In the genomic region with DNA sequence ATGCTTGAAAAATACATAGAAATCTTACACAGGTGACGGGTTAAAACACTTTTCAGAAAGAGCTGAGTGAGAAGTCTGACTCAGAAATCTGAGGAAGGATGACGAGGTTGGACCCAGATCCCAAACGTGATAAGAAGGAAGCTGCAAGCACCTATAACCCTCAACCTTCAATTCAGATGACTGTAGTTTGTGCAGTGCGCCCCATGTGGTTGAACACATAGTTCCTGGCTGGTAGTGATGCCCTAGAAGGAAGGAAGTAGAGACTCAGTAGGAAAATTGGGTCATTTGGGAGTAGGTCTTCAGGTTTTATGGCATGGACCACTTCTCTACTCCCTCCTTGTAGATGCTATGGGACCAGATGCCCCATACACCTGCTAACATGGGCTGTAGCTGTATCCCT, we compare ENCODE assay signal across 22 mouse cellular contexts.
A peak's percentile ranks its signal among the peaks of the same experiment; 100 is the strongest.
DNase-seq lines count a peak whose midpoint lies in the region; ATAC-seq and TF ChIP-seq lines count a peak whose summit lies in the region.
"Had no signal": no experiment of that assay in that cellular context is flagged by ENCODE, and none has a peak within 500 bp of the region (broad histone marks: within the 10 kb centered on the region; RNA-seq: fewer than 3 reads in every experiment).

No protein-coding gene starts in this region.

- H3K27me3 ChIP-seq in kidney, postnatal 0 days (ENCODE audit: insufficient read depth, low read length), result no peaks in the 10 kb centered on the region
- H3K27me3 ChIP-seq in kidney, embryonic 14.5 days (ENCODE audit: control insufficient read depth, insufficient read depth, low read length), result no peaks in the 10 kb centered on the region
- H3K27me3 ChIP-seq: midbrain, embryonic 12.5 days had no signal

- no peaks in the 10 kb centered on the region for H3K4me1 ChIP-seq in kidney, postnatal 0 days (replicated peaks; ENCODE audit: insufficient read depth, low read length)
- H3K4me1 ChIP-seq in kidney, embryonic 14.5 days (ENCODE audit: control insufficient read depth, insufficient read depth, low read length), result no peaks in the 10 kb centered on the region
- H3K4me1 ChIP-seq: limb, embryonic 10.5 days had no signal

- no peaks in the 10 kb centered on the region for H3K9me3 ChIP-seq in kidney, postnatal 0 days (replicated peaks; ENCODE audit: low read length)
- no peaks in the 10 kb centered on the region for H3K9me3 ChIP-seq in kidney, embryonic 14.5 days (ENCODE audit: control insufficient read depth, low read length)
- H3K9me3 ChIP-seq: forebrain, embryonic 10.5 days; hindbrain, embryonic 10.5 days; limb, embryonic 10.5 days; midbrain, embryonic 12.5 days had no signal

- no peak for ATAC-seq in kidney, postnatal 0 days (replicated peaks; ENCODE audit: low FRiP score, low read depth)
- no peak for ATAC-seq in kidney, embryonic 14.5 days (ENCODE audit: low FRiP score, low TSS enrichment)
- peak; percentile 70 for ATAC-seq in CD4-positive, CD25-positive, alpha-beta regulatory T cell, adult 4 months
- 0 out of 2 replicates have a peak, but pooled peaks have one; percentile 39 for ATAC-seq in common myeloid progenitor, adult 5-6 weeks (replicated peaks; ENCODE audit: low read depth, poor library complexity, severe bottlenecking)
- peak; percentile 52; the same call in 1 of the 2 replicates for ATAC-seq in neutrophil, adult 5-6 weeks (ENCODE audit: extremely low read depth, insufficient number of reproducible peaks, low FRiP score, poor library complexity, severe bottlenecking)
- ATAC-seq: forebrain, postnatal 0 days had no signal

- DNase-seq in kidney, postnatal 0 days (ENCODE audit: low spot score), result no peak
- no peak for DNase-seq in frontal cortex, postnatal 14 days (ENCODE audit: low spot score in 2 of 2)
- no peak for DNase-seq in layer of hippocampus, postnatal 25 days (ENCODE audit: extremely low spot score in 1 of 2, low spot score in 1 of 2)
- DNase-seq: adrenal gland, postnatal 36 days; cerebellum, adult 11-12 months; cerebellum, postnatal 25 days; forebrain, postnatal 0 days; gastrocnemius, postnatal 10 days; heart, adult 2 months; kidney, adult 2 months; kidney, postnatal 25 days; lung, adult 2 months; lung, postnatal 36 days; right cerebral cortex, postnatal 14 days had no signal

- WGBS in kidney, postnatal 0 days, result 70% methylated on average over 4 of the region's 4 CpGs
- 84% methylated on average over 4 of the region's 4 CpGs for whole genome bisulfite sequencing in kidney, embryonic 14.5 days

- H3K36me3 ChIP-seq in kidney, postnatal 0 days (ENCODE audit: insufficient read depth, low read length), result no peaks in the 10 kb centered on the region
- no peaks in the 10 kb centered on the region for H3K36me3 ChIP-seq in kidney, embryonic 14.5 days (ENCODE audit: control insufficient read depth, insufficient read depth, low read length)
- H3K36me3 ChIP-seq: forebrain, embryonic 10.5 days; hindbrain, embryonic 10.5 days; limb, embryonic 10.5 days; midbrain, embryonic 12.5 days had no signal

- H3K27ac ChIP-seq in kidney, postnatal 0 days, result no peak overlapping the region
- no peak overlapping the region for H3K27ac ChIP-seq in kidney, embryonic 14.5 days (ENCODE audit: low read depth, low read length)
- H3K27ac ChIP-seq: forebrain, embryonic 10.5 days; heart, adult 2 months; hindbrain, embryonic 10.5 days; limb, embryonic 10.5 days; midbrain, embryonic 12.5 days had no signal

- no peak overlapping the region for H3K4me2 ChIP-seq in kidney, postnatal 0 days (ENCODE audit: low read length)
- no peak overlapping the region for H3K4me2 ChIP-seq in kidney, embryonic 14.5 days (replicated peaks; ENCODE audit: low read depth, low read length)
- H3K4me2 ChIP-seq: midbrain, embryonic 12.5 days had no signal

- no peak overlapping the region for H3K4me3 ChIP-seq in kidney, postnatal 0 days (replicated peaks; ENCODE audit: low read depth, low read length)
- H3K4me3 ChIP-seq in kidney, embryonic 14.5 days (ENCODE audit: low read length), result no peak overlapping the region
- H3K4me3 ChIP-seq: forebrain, embryonic 10.5 days; heart, adult 2 months; hindbrain, embryonic 10.5 days; limb, embryonic 10.5 days; midbrain, embryonic 12.5 days had no signal

- peak; percentile 5; the same call in 1 of the 2 replicates for TF ChIP-seq CTCF in kidney, postnatal 0 days (IDR thresholded peaks at IDR 0.05; ENCODE audit: low read depth)

- no peak overlapping the region for H3K9ac ChIP-seq in kidney, postnatal 0 days (ENCODE audit: low read depth, low read length)
- no peak overlapping the region for H3K9ac ChIP-seq in kidney, embryonic 14.5 days (ENCODE audit: low read depth, low read length)
- H3K9ac ChIP-seq: forebrain, postnatal 0 days; midbrain, embryonic 12.5 days had no signal

Comparison
In these comparisons a context has a peak if more than half of its experiments do, and no peak if none do; other contexts are left out.
1. ATAC-seq: peak in CD4-positive, CD25-positive, alpha-beta regulatory T cell, adult 4 months (single experiment), common myeloid progenitor, adult 5-6 weeks (single experiment) and neutrophil, adult 5-6 weeks (single experiment); none in kidney, postnatal 0 days (single experiment) and kidney, embryonic 14.5 days (single experiment).